Mouse (Mus musculus): Measurements from ENCODE around the gene Mdfi.

Mdfi gene

GRCm38 (mm10) chr17:47847985-47848384, 13.5 kb upstream of the Mdfi start:
- no peak for DNase-seq (ENCODE audit: low read depth)

- DNase-seq (ENCODE audit: low read depth): no peak
Measured at GRCm38 (mm10) chr17:47845609-47846008, 11.1 kb upstream of the Mdfi start.

- no peak for DNase-seq (ENCODE audit: low read depth)
Measured at GRCm38 (mm10) chr17:47843465-47843864, 9.0 kb upstream of the Mdfi start.

GRCm38 (mm10) chr17:47841931-47842623, 7.6 kb upstream of the Mdfi start:
- DNase-seq (ENCODE audit: low read depth): peak; percentile 96

- DNase-seq (ENCODE audit: low read depth): no peak
Measured at GRCm38 (mm10) chr17:47841521-47841920, 7.0 kb upstream of the Mdfi start.

DNA sequence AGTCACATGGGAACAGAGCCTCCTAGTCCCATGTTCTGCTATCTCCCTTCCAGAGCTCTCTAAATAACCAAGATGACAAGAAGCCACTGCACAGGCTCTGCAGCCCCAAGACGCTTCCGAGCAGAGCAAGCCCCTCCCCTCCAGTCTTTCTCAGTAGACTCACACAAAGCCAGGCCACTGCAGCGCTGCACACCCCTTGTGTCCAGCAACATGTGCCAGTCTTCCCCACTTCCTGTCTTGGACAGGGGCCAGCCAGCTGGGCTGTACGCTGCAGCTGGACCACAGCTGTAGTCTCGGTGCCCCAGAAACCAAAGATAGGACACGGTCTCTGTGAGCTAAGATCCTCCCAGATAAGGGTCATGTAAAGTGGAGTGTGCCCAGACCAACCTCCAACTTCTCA, 3.3 kb upstream of the Mdfi start:
- no peak for DNase-seq (ENCODE audit: low read depth)

GRCm38 (mm10) chr17:47833628-47834481, 636 bp downstream of the Mdfi start:
- DNase-seq (ENCODE audit: low read depth): no peak

GRCm38 (mm10) chr17:47833029-47833627, 1.4 kb downstream of the Mdfi start:
- DNase-seq (ENCODE audit: low read depth): no peak

GRCm38 (mm10) chr17:47832501-47833028, 1.9 kb downstream of the Mdfi start:
- DNase-seq (ENCODE audit: low read depth): no peak

- no peak for DNase-seq (ENCODE audit: low read depth)
Measured at GRCm38 (mm10) chr17:47831772-47832171, 2.7 kb downstream of the Mdfi start.

- DNase-seq (ENCODE audit: low read depth): no peak
Measured at GRCm38 (mm10) chr17:47831161-47831560, 3.3 kb downstream of the Mdfi start.

GRCm38 (mm10) chr17:47821339-47821738, 13.2 kb downstream of the Mdfi start:
- no peak for DNase-seq (ENCODE audit: low read depth)

DNA sequence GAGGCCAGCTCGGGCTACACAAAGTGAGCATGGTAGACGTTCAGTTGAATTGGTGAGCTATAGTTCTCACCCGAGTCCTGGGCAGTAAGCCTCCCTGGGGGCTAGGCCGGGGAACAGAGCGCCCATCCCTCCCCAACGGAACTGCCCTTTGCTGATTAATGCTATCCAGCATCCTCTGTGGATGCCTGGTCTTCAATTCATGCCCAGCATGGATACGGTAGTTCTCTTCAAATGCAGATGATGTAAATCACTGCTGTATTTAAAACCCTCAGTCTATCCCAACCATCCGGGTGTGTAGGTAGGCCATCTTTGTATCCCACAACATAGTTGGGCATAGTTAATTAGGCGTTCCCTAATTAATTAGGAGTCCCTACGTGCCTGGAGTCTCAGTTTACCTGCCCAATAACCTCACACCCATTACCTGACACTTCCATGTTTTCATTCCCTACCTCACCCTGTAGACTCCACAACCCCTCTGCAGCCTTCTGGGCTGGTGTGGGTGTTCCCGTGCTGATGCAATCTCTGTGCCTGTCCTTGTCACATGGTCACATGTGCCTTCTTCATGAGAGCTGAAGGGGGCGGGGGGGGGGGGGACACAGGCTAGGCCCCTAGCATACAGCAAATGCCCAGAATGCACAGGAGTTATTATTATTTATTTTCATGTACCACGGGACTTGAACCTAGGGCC, 16.3 kb downstream of the Mdfi start:
- DNase-seq (ENCODE audit: low read depth): no peak

GRCm38 (mm10) chr17:47815446-47815845, 19.0 kb downstream of the Mdfi start:
- DNase-seq (ENCODE audit: low read depth): no peak

GRCm38 (mm10) chr17:47814496-47814895, 20.0 kb downstream of the Mdfi start:
- DNase-seq (ENCODE audit: low read depth): no peak

GRCm38 (mm10) chr17:47813616-47814015, 20.9 kb downstream of the Mdfi start:
- DNase-seq (ENCODE audit: low read depth): no peak

- no peak for DNase-seq (ENCODE audit: low read depth)
Measured at GRCm38 (mm10) chr17:47812200-47812599, 22.3 kb downstream of the Mdfi start.

DNA sequence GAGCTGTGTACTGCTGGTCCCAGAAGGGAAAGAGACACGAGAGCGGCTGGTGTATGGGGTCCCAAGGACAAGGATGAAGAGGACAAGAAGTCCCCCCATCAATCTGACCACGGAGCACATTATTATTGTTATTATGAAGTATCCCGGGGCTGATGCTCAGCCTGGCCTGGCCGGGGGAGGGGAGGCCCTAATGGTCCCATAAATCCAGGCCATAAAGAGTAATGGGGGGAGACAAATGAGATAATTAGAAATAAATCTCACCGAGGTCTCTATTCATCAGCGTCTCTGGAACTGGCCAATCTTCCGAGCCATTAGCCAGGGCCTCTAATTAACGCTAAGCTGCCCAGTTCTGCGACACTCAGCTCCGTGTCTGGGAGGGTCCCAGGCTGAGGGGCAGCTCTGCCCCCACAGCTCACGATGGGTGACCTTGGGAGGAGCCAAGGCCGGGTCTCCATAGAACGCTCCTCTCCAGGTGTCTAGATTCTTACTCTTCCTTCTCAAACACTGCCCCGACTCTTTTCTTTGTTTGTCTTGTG, 23.2 kb downstream of the Mdfi start:
- no peak for DNase-seq (ENCODE audit: low read depth)

- DNase-seq (ENCODE audit: low read depth): no peak
Measured at GRCm38 (mm10) chr17:47806230-47806629, 28.3 kb downstream of the Mdfi start.

DNA sequence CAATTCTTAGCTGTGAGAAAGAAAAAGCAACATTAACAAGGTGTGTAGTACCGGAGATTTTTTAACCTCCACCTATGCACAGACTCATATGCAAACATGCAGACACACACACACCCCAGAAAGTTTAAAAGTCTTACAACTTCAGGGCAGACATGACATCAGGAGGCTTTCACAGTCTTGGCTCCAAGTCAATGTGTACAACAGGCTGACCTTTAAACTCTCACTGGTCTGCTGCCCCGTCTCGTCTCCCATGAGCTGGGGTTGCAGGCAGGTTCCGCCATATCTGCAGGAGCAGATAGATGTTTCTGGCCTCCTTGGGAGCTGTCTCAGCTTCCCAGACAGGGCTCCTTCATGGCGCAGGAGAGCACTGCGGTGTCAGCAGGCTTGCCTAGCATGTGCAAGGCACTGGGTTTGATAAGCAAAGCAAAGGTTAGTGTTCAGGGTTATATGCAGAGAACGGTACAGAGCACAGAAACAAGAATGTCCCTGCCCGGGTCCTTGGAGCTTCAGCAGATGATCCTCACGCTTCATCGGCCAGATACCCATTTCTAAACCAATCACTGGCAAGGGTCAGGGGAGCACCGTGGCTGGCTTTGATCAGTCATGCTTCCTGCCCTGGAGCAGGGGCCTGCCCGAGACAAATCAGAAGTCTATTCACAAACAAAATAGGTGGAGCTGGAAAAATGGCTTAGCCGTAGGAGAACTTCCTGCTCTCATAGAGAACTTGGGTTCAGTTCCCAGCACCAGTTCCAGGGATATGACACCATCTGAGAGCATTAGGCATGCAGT, 29.2 kb downstream of the Mdfi start:
- DNase-seq (ENCODE audit: low read depth): no peak

- DNase-seq (ENCODE audit: low read depth): no peak
Measured at GRCm38 (mm10) chr17:47803662-47804061, 30.8 kb downstream of the Mdfi start.
